Mouse (Mus musculus): Measurements from ENCODE around the gene Nfic. TPM values are rescaled to one million over a fixed set of nuclear protein-coding genes. Genes with fewer than 3 reads are reported as not detected.

Gene Nfic
- polyA plus RNA-seq, 1 experiment from 2014 or later, result 35.0 TPM

GRCm38 (mm10) chr10:81366477-81367206 is 88.8 kb downstream of the Nfic start:
- H3K4me2 ChIP-seq, result no peak overlapping the region
- ATAC-seq (ENCODE audit: low FRiP score), result no peak
- no peak overlapping the region for H3K4me3 ChIP-seq (replicated peaks)
- peaks cover 60% of the 10 kb centered on the region for H3K36me3 ChIP-seq
- 76% methylated on average over 6 of the region's 6 CpGs for WGBS
- H3K4me1 ChIP-seq, result peaks cover 27% of the 10 kb centered on the region
- H3K9me3 ChIP-seq (replicated peaks), result no peaks in the 10 kb centered on the region
- no peak overlapping the region for H3K9ac ChIP-seq (replicated peaks)
- H3K27ac ChIP-seq (replicated peaks), result no peak overlapping the region; the same call in 1 of the 2 replicates
- H3K27me3 ChIP-seq (replicated peaks), result peaks cover 31% of the 10 kb centered on the region

- no peak within 1 kb of the TSS; the same call in 1 of the 2 replicates for H3K27ac ChIP-seq (replicated peaks)
- H3K9ac ChIP-seq (replicated peaks), result peak within 1 kb of the TSS; percentile 36
- peaks cover 31% of the 10 kb centered on the region for H3K27me3 ChIP-seq (replicated peaks)
- peaks cover 31% of the 10 kb centered on the region for H3K4me1 ChIP-seq
- 19% methylated on average over 12 of the region's 12 CpGs for WGBS
- H3K4me2 ChIP-seq, result peak within 1 kb of the TSS; percentile 51
- H3K9me3 ChIP-seq (replicated peaks), result no peaks in the 10 kb centered on the region
- H3K36me3 ChIP-seq, result peaks cover 56% of the 10 kb centered on the region
- H3K4me3 ChIP-seq (replicated peaks), result peak within 1 kb of the TSS; percentile 24; the same call in 1 of the 2 replicates
- no peak for ATAC-seq (ENCODE audit: low FRiP score)
These were observed 89.6 kb downstream of the Nfic start, which contains the start of gene 4930404N11Rik for GRCm38 (mm10) chr10:81365672-81366476. Gene 4930404N11Rik (minus strand): TSS chr10:81365816.

DNA sequence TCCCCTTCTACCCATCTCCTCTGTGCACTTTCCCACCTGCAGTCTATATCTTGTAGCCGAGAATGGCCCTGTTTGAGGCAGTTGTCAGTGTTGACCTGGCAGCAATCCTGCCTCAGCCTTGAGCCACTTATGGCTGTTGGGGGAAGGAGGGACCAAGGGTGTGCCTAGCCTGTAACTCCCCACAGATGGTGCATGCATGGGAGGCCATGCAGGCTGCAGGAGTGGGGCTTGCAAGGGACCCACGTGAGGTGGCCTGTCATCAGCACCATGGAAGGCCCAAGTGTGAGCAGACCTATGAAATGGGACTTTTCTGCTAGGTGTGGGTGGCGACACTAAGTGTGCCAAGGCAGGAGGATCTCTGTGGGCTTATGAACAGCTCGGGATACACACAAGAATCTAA is 90.4 kb downstream of the Nfic start:
- H3K27me3 ChIP-seq (replicated peaks), result peaks cover 31% of the 10 kb centered on the region
- H3K9me3 ChIP-seq (replicated peaks), result no peaks in the 10 kb centered on the region
- WGBS, result 43% methylated on average over 4 of the region's 4 CpGs
- H3K4me1 ChIP-seq, result peaks cover 38% of the 10 kb centered on the region
- no peak overlapping the region for H3K4me3 ChIP-seq (replicated peaks)
- H3K36me3 ChIP-seq, result peaks cover 51% of the 10 kb centered on the region
- peak; percentile 18; the same call in 1 of the 2 replicates for ATAC-seq (ENCODE audit: low FRiP score)
- peak overlapping the region; percentile 36; the same call in 1 of the 2 replicates for H3K9ac ChIP-seq (replicated peaks)
- no peak overlapping the region for H3K27ac ChIP-seq (replicated peaks)
- no peak overlapping the region for H3K4me2 ChIP-seq

DNA sequence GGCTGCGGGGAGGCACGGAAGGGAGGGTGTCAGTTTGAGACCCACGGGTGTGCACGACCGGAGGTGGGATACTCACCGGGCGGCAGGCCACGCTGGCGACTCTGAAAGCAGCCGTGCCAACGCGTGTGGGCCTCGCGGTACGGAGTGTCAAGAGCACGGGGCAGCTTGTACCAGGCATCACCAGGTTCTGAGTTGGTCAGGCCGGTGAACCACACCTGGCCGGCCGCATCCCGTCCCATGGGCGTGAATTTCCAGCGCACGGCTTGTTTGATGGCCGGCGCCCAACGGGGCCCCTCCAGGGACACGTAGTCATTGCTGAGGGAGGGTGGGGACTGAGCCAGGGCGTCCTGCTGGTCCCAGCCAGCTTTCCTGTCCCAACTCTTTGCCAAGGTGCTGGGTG is 90.8 kb downstream of the Nfic start:
- Histone ChIP-seq H3K27me3 (replicated peaks) (peaks cover 31% of the 10 kb centered on the region), H3K4me1 (peaks cover 42% of the 10 kb centered on the region), H3K27ac (replicated peaks) (no peak overlapping the region), H3K4me2 (peak overlapping the region; percentile 51), H3K9ac (replicated peaks) (peak overlapping the region; percentile 36), H3K4me3 (replicated peaks) (peak overlapping the region; percentile 24; the same call in 1 of the 2 replicates), H3K9me3 (replicated peaks) (no peaks in the 10 kb centered on the region), H3K36me3 (peaks cover 49% of the 10 kb centered on the region)
- 14% methylated on average over 28 of the region's 28 CpGs for WGBS
- no peak for ATAC-seq (ENCODE audit: low FRiP score)

DNA sequence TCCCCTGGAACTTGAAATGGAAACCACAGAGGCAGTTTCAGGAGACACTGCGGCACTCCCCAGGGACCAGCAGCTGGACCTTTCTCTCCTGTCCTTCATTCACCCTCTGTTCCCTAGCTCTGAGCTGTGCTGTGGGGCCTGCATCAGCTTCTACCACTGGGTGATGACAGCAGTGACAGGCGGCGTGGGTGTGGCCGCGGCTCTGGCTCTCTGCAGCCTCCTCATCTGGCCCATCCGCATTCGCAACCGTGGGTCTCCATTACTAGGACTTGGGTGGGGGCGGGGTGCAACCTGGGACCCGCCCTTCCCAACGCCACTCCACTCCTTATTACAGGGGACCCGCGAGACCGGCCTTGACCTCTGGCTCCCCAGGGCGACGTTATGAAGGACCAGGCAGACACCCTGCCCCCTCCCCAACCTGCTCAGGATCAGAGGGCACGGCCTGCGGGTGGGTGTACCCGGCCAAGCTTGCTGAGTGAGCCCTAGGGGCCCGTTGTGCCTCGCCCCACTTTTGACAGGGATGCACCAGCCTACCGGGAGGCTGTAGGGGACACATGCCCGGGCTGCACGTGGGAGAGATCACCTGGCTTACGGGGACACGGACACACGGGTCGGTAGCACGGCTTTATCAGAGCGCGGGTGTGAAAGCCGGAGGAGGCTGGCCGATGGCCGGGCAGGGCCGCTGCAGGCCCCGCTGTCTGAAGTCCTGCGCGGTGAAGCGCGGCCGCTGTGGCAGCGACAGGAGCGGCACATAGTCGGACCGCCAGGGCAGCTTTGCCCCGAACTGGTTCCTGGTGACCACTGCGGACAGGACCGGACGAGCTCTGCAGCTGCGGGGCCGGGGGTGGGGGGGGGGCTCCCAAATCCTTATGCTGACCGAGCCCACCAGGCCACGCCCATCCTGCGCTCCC is 91.7 kb downstream of the Nfic start:
- Histone ChIP-seq H3K9ac (replicated peaks) (peak overlapping the region; percentile 36; the same call in 1 of the 2 replicates), H3K9me3 (replicated peaks) (no peaks in the 10 kb centered on the region), H3K4me3 (replicated peaks) (peak overlapping the region; percentile 24), H3K27me3 (replicated peaks) (peaks cover 31% of the 10 kb centered on the region), H3K4me1 (peaks cover 51% of the 10 kb centered on the region), H3K4me2 (peak overlapping the region; percentile 51), H3K27ac (replicated peaks) (no peak overlapping the region), H3K36me3 (peaks cover 39% of the 10 kb centered on the region)
- ATAC-seq (ENCODE audit: low FRiP score), result no peak
- WGBS, result 15% methylated on average over 54 of the region's 54 CpGs

DNA sequence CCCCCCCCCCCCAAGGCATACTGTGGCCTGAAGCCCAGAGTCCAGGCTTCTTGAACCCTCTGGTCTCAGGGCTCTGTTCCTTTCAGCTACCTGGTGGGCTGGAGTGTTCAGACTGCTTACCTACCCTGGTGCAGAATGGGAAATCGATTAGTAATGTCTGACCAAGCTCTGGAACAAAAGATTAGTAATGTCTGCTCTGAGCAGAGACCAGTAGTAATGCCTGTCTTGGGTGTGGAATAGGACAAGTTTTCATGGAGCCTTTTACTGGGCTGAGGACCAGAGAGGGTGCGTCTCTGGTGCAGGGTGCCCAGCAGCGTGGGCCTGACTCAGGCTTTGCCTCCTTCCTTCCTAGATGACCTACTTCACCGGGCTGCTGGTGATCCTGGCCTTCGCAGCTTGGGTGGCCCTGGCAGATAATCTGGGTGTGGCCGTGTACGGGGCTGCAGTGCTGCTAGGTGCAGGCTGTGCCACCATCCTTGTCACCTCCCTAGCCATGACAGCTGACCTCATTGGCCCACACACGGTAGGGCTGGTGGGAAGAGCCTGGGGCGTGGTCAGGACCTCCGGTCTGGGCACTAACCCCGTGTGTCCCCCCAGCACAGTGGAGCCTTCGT is 93.0 kb downstream of the Nfic start:
- Histone ChIP-seq H3K4me2 (no peak overlapping the region), H3K36me3 (peaks cover 27% of the 10 kb centered on the region), H3K4me1 (peaks cover 61% of the 10 kb centered on the region), H3K27ac (replicated peaks) (no peak overlapping the region), H3K4me3 (replicated peaks) (no peak overlapping the region), H3K27me3 (replicated peaks) (peaks cover 31% of the 10 kb centered on the region), H3K9ac (replicated peaks) (no peak overlapping the region), H3K9me3 (replicated peaks) (no peaks in the 10 kb centered on the region)
- no peak for ATAC-seq (ENCODE audit: low FRiP score)
- 84% methylated on average over 12 of the region's 12 CpGs for WGBS

DNA sequence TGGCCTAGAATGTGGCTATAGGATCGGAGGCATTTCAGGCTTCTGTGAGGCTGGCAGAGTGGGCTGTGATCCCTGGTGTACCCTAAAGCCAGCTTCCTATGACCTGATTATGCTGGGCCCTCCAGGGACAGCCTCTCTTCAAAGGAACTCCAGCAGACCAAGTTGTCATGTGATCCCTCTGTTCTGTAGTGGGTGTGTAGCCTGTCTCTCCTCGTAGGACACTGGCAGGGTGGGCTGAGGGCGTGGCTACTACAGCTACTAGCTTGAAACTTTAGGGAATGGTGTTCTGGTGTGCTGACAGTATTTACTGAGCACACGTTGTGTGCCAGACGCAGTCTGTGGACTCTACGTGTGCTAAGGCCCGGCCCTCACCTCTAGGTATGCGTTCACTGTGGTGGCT is 94.7 kb downstream of the Nfic start:
- Histone ChIP-seq H3K9ac (replicated peaks) (no peak overlapping the region), H3K4me2 (no peak overlapping the region), H3K27me3 (replicated peaks) (peaks cover 31% of the 10 kb centered on the region), H3K4me3 (replicated peaks) (no peak overlapping the region), H3K27ac (replicated peaks) (no peak overlapping the region), H3K9me3 (replicated peaks) (no peaks in the 10 kb centered on the region), H3K36me3 (peaks cover 15% of the 10 kb centered on the region; the same call in 1 of the 2 replicates), H3K4me1 (peaks cover 62% of the 10 kb centered on the region)
- no peak for ATAC-seq (ENCODE audit: low FRiP score)
- 62% methylated on average over 8 of the region's 8 CpGs for WGBS

DNA sequence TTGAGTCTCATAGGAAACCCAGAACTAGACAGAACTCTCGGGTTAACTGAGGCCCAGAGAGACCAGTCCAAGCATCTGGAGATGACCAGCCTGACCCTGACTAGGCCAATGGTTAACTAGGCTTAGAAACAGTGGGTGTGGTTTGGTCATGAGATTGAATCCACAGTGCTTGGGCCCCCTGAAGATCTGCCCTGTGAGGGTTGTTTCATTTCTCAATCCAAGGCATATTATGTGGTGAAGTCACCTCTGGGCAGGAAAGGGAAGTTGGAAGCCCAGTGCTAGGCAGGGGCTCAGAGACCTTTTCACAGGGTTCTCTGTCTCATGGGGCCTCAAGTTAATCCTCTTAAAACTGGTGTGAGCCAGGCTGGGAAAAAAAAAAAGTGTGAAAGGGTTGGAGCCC is 96.6 kb downstream of the Nfic start:
- peak overlapping the region; percentile 85 for H3K4me2 ChIP-seq
- no peak overlapping the region for H3K9ac ChIP-seq (replicated peaks)
- 68% methylated on average over 1 of the region's 1 CpGs for WGBS
- peaks cover 15% of the 10 kb centered on the region for H3K27me3 ChIP-seq (replicated peaks)
- no peak overlapping the region for H3K27ac ChIP-seq (replicated peaks)
- H3K36me3 ChIP-seq, result peaks cover 15% of the 10 kb centered on the region; the same call in 1 of the 2 replicates
- H3K4me3 ChIP-seq (replicated peaks), result 0 out of 2 replicates have a peak overlapping the region, but pooled peaks have one; percentile 73
- peaks cover 47% of the 10 kb centered on the region for H3K4me1 ChIP-seq
- no peak for ATAC-seq (ENCODE audit: low FRiP score)
- no peaks in the 10 kb centered on the region for H3K9me3 ChIP-seq (replicated peaks)

GRCm38 (mm10) chr10:81358209-81358608 is 97.2 kb downstream of the Nfic start:
- H3K4me1 ChIP-seq, result peaks cover 42% of the 10 kb centered on the region
- no peak overlapping the region for H3K27ac ChIP-seq (replicated peaks)
- no peak for ATAC-seq (ENCODE audit: low FRiP score)
- WGBS, result 36% methylated on average over 4 of the region's 4 CpGs
- peaks cover 15% of the 10 kb centered on the region; the same call in 1 of the 2 replicates for H3K36me3 ChIP-seq
- peak overlapping the region; percentile 73 for H3K4me3 ChIP-seq (replicated peaks)
- peak overlapping the region; percentile 85 for H3K4me2 ChIP-seq
- H3K27me3 ChIP-seq (replicated peaks), result peaks cover 8% of the 10 kb centered on the region
- H3K9ac ChIP-seq (replicated peaks), result peak overlapping the region; percentile 76
- H3K9me3 ChIP-seq (replicated peaks), result no peaks in the 10 kb centered on the region

GRCm38 (mm10) chr10:81356991-81357844 is 98.2 kb downstream of the Nfic start, which contains the start of gene Mfsd12:
Gene Mfsd12 (plus strand): TSS chr10:81357491.
- WGBS, result 2% methylated on average over 64 of the region's 79 CpGs
- Histone ChIP-seq H3K27ac (replicated peaks) (peak within 1 kb of the TSS; percentile 63), H3K4me2 (peak within 1 kb of the TSS; percentile 85), H3K4me1 (peaks cover 42% of the 10 kb centered on the region), H3K36me3 (peaks cover 7% of the 10 kb centered on the region; the same call in 1 of the 2 replicates), H3K4me3 (replicated peaks) (peak within 1 kb of the TSS; percentile 73), H3K9me3 (replicated peaks) (no peaks in the 10 kb centered on the region), H3K9ac (replicated peaks) (peak within 1 kb of the TSS; percentile 76), H3K27me3 (replicated peaks) (no peaks in the 10 kb centered on the region)
- peak; percentile 93 for ATAC-seq (ENCODE audit: low FRiP score)
